Mouse (Mus musculus) embryonic facial prominence, embryonic 11.5 days (tissue): ENCODE measurements at regions not wholly inside any gene's neighbourhood (a gene's known extent, or its start where the extent isn't known, plus 50 kb on each side); places are given as distances from the start of the nearest gene placed in this dataset.

ENCODE experiments used
- ATAC-seq: fragments of 200-750 bp; cut with Nextera tagmentation; replicated peaks from 2 replicates; pipeline ENCODE4 v1.8.0; 2017; ENCODE audit warnings: low read depth; ENCODE audit not compliant: insufficient number of reproducible peaks, low FRiP score, low TSS enrichment
- DNase-seq: peaks from one replicate; pipeline ENCODE4 v3.0.0-alpha.2; 2015; ENCODE audit warnings: low spot score
- H3K27ac ChIP-seq: fragments of 300-500 bp; sonication (generic); replicated peaks from 2 replicates; pipeline ENCODE4 v1.5.1; 2014; ENCODE audit warnings: mild to moderate bottlenecking, low read depth, low read length, control low read depth
- H3K27me3 ChIP-seq: fragments of 300-500 bp; sonication (generic); 2 replicates; pipeline ENCODE4 v1.6.1; 2014; ENCODE audit warnings: mild to moderate bottlenecking, low read length, moderate library complexity, mixed read lengths; ENCODE audit not compliant: control insufficient read depth, insufficient read depth
- H3K36me3 ChIP-seq: fragments of 300-500 bp; sonication (generic); replicated peaks from 2 replicates; pipeline ENCODE4 v1.6.1; 2014; ENCODE audit warnings: low read depth, mild to moderate bottlenecking, low read length, moderate library complexity, mixed read lengths; ENCODE audit not compliant: control insufficient read depth, insufficient read depth
- H3K4me1 ChIP-seq: fragments of 300-500 bp; sonication (generic); 2 replicates; pipeline ENCODE4 v1.6.1; 2014; ENCODE audit warnings: low read length, mixed read lengths; ENCODE audit not compliant: control insufficient read depth, insufficient read depth
- H3K4me2 ChIP-seq: fragments of 300-500 bp; sonication (generic); 2 replicates; pipeline ENCODE4 v1.6.1; 2014; ENCODE audit warnings: low read depth, mild to moderate bottlenecking, control low read depth, low read length, moderate library complexity
- H3K4me3 ChIP-seq: fragments of 300-500 bp; sonication (generic); 2 replicates; pipeline ENCODE4 v1.5.1; 2014; ENCODE audit warnings: low read depth, low read length, control low read depth
- H3K9ac ChIP-seq: fragments of 300-500 bp; sonication (generic); replicated peaks from 2 replicates; pipeline ENCODE4 v1.6.1; 2014; ENCODE audit warnings: mild to moderate bottlenecking, control low read depth, low read length
- H3K9me3 ChIP-seq: fragments of 300-500 bp; sonication (generic); replicated peaks from 2 replicates; pipeline ENCODE4 v1.6.1; 2016; ENCODE audit warnings: mild to moderate bottlenecking, low read length, inconsistent platforms, mixed read lengths; ENCODE audit not compliant: control insufficient read depth
- WGBS: fragments of 180-500 bp; shearing (Covaris S2); extraction: QIAGEN DNeasy Blood & Tissue Kit; methylation state at CpG from one replicate; pipeline ENCODE4 v1.1.7; 2014; 5-methylcytosine and 5-hydroxymethylcytosine counted together

DNA sequence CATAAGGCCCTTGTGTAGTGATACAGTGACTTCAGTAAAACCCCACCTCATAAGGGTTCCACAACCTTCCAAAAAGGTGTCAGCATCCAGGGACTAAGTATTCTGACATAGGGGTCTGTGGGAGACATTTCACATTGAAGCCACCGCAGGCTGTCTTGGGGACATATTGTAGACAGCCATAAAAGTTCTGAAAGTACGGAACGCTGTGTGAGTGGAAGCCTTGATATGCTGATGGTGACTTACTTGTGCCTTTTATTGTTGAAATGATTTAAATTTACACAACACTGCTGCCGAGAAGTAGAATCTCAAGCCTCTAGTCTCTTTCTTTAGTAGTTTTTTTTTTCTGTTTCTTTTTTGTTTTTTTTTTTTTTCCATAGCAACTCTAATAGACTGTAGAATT, 82.5 kb upstream of the Tmtc4 start:
- WGBS = 93% methylated on average over 4 of the region's 4 CpGs
- Histone ChIP-seq H3K9me3 (no peaks in the 10 kb centered on the region), H3K4me2 (no peak overlapping the region), H3K36me3 (no peaks in the 10 kb centered on the region), H3K27ac (no peak overlapping the region), H3K27me3 (no peaks in the 10 kb centered on the region), H3K9ac (no peak overlapping the region), H3K4me1 (no peaks in the 10 kb centered on the region), H3K4me3 (no peak overlapping the region)
- ATAC-seq = no peak
- no peak for DNase-seq

DNA sequence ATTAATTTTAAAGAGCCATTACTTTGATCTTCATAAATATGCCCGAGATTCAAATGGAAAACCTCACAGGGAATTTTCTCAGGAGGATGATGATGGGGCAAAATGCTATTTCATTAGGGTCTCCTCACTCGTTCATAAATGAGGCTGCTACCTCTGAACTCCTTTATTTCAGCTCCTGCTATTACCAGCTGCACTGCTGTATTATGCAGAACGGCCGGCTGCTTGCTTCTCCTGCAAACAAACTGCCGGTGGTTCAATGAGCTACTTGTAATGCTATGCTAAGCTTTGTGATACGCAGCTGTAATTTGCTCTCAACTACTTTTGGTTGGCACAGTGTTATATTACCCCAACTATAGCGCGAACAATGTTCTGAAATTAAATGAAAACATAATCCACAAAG, 81.7 kb upstream of the Tmtc4 start:
- Histone ChIP-seq H3K9me3 (no peaks in the 10 kb centered on the region), H3K4me1 (no peaks in the 10 kb centered on the region), H3K27me3 (no peaks in the 10 kb centered on the region), H3K27ac (no peak overlapping the region), H3K36me3 (no peaks in the 10 kb centered on the region), H3K4me3 (no peak overlapping the region), H3K9ac (no peak overlapping the region), H3K4me2 (no peak overlapping the region)
- WGBS = 47% methylated on average over 8 of the region's 8 CpGs
- DNase-seq = peak; percentile 23
- ATAC-seq = no peak; the same call in 1 of the 2 replicates

DNA sequence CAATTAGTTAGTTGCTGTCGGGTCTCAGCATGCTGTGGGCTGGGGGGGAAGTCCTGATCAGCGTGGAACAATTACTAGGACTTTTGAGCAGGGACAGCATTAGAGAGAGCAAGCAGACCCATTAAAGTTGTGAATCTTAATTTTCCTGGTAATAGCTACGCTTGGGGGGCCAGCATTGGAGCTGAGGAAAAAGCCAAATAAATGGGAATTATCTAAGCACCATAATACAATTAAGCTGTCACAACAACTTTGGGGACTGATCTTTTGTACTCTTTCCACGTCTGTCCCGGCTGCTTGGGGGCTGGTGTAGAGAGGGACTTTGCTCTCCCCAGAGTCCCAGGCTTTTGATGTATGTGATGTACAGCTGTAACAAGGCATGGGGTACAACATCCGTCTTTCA, 81.3 kb upstream of the Tmtc4 start:
- H3K9ac ChIP-seq = no peak overlapping the region
- DNase-seq (peak; percentile 3), ATAC-seq (peak; percentile 77; the same call in 1 of the 2 replicates)
- WGBS = 29% methylated on average over 6 of the region's 6 CpGs
- H3K36me3 ChIP-seq = no peaks in the 10 kb centered on the region
- no peak overlapping the region for H3K27ac ChIP-seq
- H3K9me3 ChIP-seq = no peaks in the 10 kb centered on the region
- no peak overlapping the region for H3K4me3 ChIP-seq
- H3K27me3 ChIP-seq = no peaks in the 10 kb centered on the region
- no peak overlapping the region for H3K4me2 ChIP-seq
- no peaks in the 10 kb centered on the region for H3K4me1 ChIP-seq

DNA sequence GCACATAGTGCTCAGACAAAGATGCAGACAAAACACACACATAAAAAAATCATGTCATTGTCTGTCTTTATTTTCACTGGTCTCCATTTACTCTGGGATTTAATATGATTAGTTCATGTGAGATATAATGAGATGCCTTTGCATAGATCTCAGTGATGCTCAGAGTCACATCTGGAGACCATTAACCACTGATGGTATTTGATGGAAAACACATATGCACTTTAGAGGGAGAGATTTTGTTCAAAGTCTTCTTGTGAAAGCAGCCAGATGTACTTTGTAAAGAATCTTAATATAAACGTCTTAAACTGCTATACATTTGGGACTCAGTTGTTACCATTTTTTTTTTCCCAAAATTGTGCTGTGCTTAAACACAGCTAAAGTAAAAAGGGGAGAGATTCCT, 79.1 kb upstream of the Tmtc4 start:
- H3K4me2 ChIP-seq = no peak overlapping the region
- H3K36me3 ChIP-seq = no peaks in the 10 kb centered on the region
- no peaks in the 10 kb centered on the region for H3K27me3 ChIP-seq
- H3K9me3 ChIP-seq = no peaks in the 10 kb centered on the region
- H3K4me1 ChIP-seq = no peaks in the 10 kb centered on the region
- no peak overlapping the region; the same call in 1 of the 2 replicates for H3K27ac ChIP-seq
- WGBS = 21% methylated on average over 1 of the region's 1 CpGs
- no peak overlapping the region for H3K9ac ChIP-seq
- ATAC-seq = 0 out of 2 replicates have a peak, but pooled peaks have one; percentile 35
- H3K4me3 ChIP-seq = no peak overlapping the region
- peak; percentile 71 for DNase-seq

DNA sequence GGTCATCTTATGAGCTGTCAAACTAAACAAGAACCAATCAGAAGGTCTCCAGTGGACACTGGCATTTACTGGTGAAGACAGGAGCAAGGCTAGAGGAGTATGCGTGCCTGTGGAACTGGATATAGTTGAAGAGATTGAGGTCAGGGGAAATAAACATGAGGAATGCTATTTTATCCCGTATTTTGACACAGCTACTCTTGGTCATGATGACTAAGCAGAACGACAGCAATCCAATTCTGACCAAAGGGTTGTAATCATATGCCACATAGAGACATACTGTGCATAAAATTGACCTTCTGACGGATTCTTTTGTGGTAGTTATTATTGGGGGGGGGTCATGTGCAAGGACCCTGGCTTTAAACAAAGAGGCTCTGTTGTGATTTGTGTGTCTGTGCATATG, 73.1 kb upstream of the Tmtc4 start:
- H3K9ac ChIP-seq = no peak overlapping the region
- no peaks in the 10 kb centered on the region for H3K36me3 ChIP-seq
- no peak for ATAC-seq
- DNase-seq = no peak
- no peak overlapping the region for H3K4me2 ChIP-seq
- no peak overlapping the region for H3K27ac ChIP-seq
- H3K4me1 ChIP-seq = no peaks in the 10 kb centered on the region
- no peaks in the 10 kb centered on the region for H3K9me3 ChIP-seq
- no peak overlapping the region for H3K4me3 ChIP-seq
- 74% methylated on average over 4 of the region's 4 CpGs for WGBS
- no peaks in the 10 kb centered on the region for H3K27me3 ChIP-seq

DNA sequence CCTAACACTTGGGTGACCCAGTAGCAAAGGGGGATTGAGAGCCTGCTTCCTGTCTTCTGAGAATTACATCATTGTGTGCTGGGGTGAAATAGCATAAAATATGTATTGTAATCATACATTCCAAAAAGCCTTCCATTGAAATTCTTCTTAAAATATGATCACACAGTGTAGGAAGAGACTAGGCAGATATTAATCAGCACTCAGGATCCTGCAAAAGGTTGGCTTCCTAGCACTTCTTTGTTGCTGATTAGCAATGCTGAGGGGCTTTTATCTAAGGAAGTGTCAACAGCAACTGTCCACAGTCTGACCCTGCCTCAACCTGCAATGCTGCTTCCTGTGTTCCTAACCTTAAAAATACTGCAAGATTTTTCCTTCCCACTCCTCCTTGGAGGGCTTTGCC, 64.6 kb upstream of the Tmtc4 start:
- ATAC-seq (no peak), DNase-seq (no peak)
- Histone ChIP-seq H3K27ac (no peak overlapping the region), H3K36me3 (no peaks in the 10 kb centered on the region), H3K4me1 (no peaks in the 10 kb centered on the region), H3K27me3 (no peaks in the 10 kb centered on the region), H3K9ac (no peak overlapping the region), H3K9me3 (no peaks in the 10 kb centered on the region), H3K4me3 (no peak overlapping the region), H3K4me2 (no peak overlapping the region)

DNA sequence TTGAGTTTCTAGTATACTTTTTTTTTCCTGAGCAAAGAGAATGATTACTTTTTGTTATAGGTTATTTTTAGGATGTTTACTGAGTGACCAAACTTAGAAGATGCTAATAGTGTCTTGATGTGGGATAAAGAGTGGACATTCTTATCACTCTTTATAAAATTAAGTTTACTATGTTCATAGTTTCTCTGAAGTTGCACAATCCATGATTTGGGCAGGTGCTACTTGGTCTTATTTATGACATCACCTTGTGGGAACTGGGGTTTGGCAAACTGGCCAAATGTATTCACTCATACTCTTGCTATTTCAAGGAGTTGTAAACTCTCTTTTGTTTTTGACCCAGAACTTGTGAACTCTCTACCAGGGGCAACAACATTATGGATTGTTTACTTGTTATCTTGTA, 56.2 kb upstream of the Tmtc4 start:
- H3K4me2 ChIP-seq = no peak overlapping the region
- no peak for DNase-seq
- no peaks in the 10 kb centered on the region for H3K9me3 ChIP-seq
- H3K36me3 ChIP-seq = no peaks in the 10 kb centered on the region
- no peaks in the 10 kb centered on the region for H3K4me1 ChIP-seq
- no peak overlapping the region for H3K9ac ChIP-seq
- no peak for ATAC-seq
- H3K27me3 ChIP-seq = no peaks in the 10 kb centered on the region
- no peak overlapping the region for H3K4me3 ChIP-seq
- H3K27ac ChIP-seq = no peak overlapping the region

DNA sequence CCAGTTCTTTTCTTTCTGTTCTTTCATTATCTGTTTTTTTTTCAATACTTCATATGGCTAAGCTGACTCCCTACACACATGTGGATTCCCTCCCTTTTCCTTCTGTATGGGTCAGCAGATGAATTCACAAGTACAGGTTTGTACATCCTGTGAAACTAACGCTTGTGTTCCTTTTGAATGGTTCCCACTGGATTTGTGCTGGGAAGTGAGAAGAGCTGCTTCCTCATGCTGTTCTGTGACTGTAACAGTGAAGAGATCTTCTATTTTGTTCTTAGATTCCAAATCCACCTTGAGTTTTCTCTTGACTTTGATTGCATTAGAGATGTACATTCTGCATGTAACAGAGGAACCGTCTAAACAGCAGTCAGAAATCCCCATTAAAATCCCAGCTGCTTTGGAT, 53.6 kb upstream of the Tmtc4 start:
- no peak for ATAC-seq
- Histone ChIP-seq H3K4me3 (no peak overlapping the region), H3K9ac (no peak overlapping the region), H3K9me3 (no peaks in the 10 kb centered on the region), H3K27ac (no peak overlapping the region), H3K36me3 (no peaks in the 10 kb centered on the region), H3K4me1 (no peaks in the 10 kb centered on the region), H3K4me2 (no peak overlapping the region), H3K27me3 (no peaks in the 10 kb centered on the region)
- peak; percentile 32 for DNase-seq
- 58% methylated on average over 2 of the region's 2 CpGs for WGBS
